Comparison of ENCODE assay signal across 8 mouse cellular contexts in the genomic region with DNA sequence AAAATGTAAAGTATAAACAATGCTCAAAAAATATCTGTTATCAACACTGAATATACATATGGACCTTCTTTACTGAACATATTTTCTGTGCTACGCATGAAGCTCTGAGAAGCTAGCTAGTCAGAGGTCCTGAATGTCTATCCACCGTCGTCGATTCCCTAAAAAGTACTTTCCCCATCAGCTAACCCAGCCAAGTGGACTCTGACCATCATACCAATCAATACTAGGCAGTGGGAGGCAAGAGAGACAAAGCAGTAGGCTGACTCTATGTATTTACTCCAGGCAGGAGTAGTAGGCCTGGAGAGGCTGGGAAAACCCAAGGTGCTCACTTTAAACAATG. TPM values are rescaled to one million over a fixed set of nuclear protein-coding genes. Genes with fewer than 3 reads are reported as not detected.
A peak's percentile ranks its signal among the peaks of the same experiment; 100 is the strongest.
DNase-seq lines count a peak whose midpoint lies in the region; ATAC-seq and TF ChIP-seq lines count a peak whose summit lies in the region.

No protein-coding gene starts in this region.

- ATAC-seq in kidney, postnatal 0 days (replicated peaks; ENCODE audit: low FRiP score, low read depth) = no peak
- ATAC-seq in intestine, embryonic 14.5 days (replicated peaks; ENCODE audit: low FRiP score, low TSS enrichment, low read depth) = no peak

- TF ChIP-seq CTCF in kidney, postnatal 0 days (IDR thresholded peaks at IDR 0.05; ENCODE audit: low read depth) = no peak

- H3K27ac ChIP-seq in kidney, postnatal 0 days = no peak overlapping the region
- H3K27ac ChIP-seq in embryonic facial prominence, embryonic 10.5 days (replicated peaks) = peak overlapping the region; percentile 97
- H3K27ac ChIP-seq in intestine, embryonic 14.5 days (ENCODE audit: low read depth) = no peak overlapping the region

- peaks cover 16% of the 10 kb centered on the region for H3K4me1 ChIP-seq in kidney, postnatal 0 days (replicated peaks; ENCODE audit: insufficient read depth, low read length)
- H3K4me1 ChIP-seq in embryonic facial prominence, embryonic 10.5 days = peaks cover 27% of the 10 kb centered on the region
- peaks cover 16% of the 10 kb centered on the region; the same call in 1 of the 2 replicates for H3K4me1 ChIP-seq in intestine, embryonic 14.5 days (replicated peaks; ENCODE audit: control insufficient read depth, insufficient read depth, low read length)

- H3K27me3 ChIP-seq in kidney, postnatal 0 days (ENCODE audit: insufficient read depth, low read length) = no peaks in the 10 kb centered on the region
- no peaks in the 10 kb centered on the region for H3K27me3 ChIP-seq in embryonic facial prominence, embryonic 10.5 days (replicated peaks; ENCODE audit: low read depth, poor library complexity, severe bottlenecking)
- H3K27me3 ChIP-seq in intestine, embryonic 14.5 days (replicated peaks; ENCODE audit: control insufficient read depth, insufficient read depth, low read length) = no peaks in the 10 kb centered on the region

- H3K36me3 ChIP-seq in kidney, postnatal 0 days (ENCODE audit: insufficient read depth, low read length) = 0 out of 2 replicates have a peak, but pooled peaks cover under 1% of the 10 kb centered on the region
- H3K36me3 ChIP-seq in embryonic facial prominence, embryonic 10.5 days (replicated peaks) = peaks cover 4% of the 10 kb centered on the region
- peaks cover 3% of the 10 kb centered on the region; the same call in 1 of the 2 replicates for H3K36me3 ChIP-seq in intestine, embryonic 14.5 days (ENCODE audit: control insufficient read depth, insufficient read depth, low read length)

- peak; percentile 8 for DNase-seq in kidney, postnatal 0 days (ENCODE audit: low spot score)
- DNase-seq in kidney, adult 11 months = no peak
- no peak for DNase-seq in embryonic facial prominence, embryonic 10.5 days (ENCODE audit: low spot score)
- no peak for DNase-seq in intestine, embryonic 14.5 days (ENCODE audit: low spot score)
- peak; percentile 30 for DNase-seq in neural tube, embryonic 10.5 days (ENCODE audit: extremely low spot score, low spot score)
- no peak for DNase-seq in frontal cortex, postnatal 14 days (ENCODE audit: low spot score in 2 of 2)
- DNase-seq in cerebellum, adult 18-20 months = no peak
- no peak for DNase-seq in frontal cortex, postnatal 36 days (ENCODE audit: low spot score in 2 of 2)

- H3K4me2 ChIP-seq in kidney, postnatal 0 days (ENCODE audit: low read length) = peak overlapping the region; percentile 83
- H3K4me2 ChIP-seq in intestine, embryonic 14.5 days (ENCODE audit: low read length) = peak overlapping the region; percentile 90

- no peaks in the 10 kb centered on the region for H3K9me3 ChIP-seq in kidney, postnatal 0 days (replicated peaks; ENCODE audit: low read length)
- no peaks in the 10 kb centered on the region for H3K9me3 ChIP-seq in embryonic facial prominence, embryonic 10.5 days
- H3K9me3 ChIP-seq in intestine, embryonic 14.5 days (ENCODE audit: control insufficient read depth, low read length) = no peaks in the 10 kb centered on the region

- WGBS in kidney, postnatal 0 days = 15% methylated on average over 4 of the region's 4 CpGs
- 15% methylated on average over 4 of the region's 4 CpGs for WGBS in embryonic facial prominence, embryonic 10.5 days
- WGBS in intestine, embryonic 14.5 days = 17% methylated on average over 4 of the region's 4 CpGs

- peak overlapping the region; percentile 79; the same call in 1 of the 2 replicates for H3K9ac ChIP-seq in kidney, postnatal 0 days (ENCODE audit: low read depth, low read length)
- peak overlapping the region; percentile 85 for H3K9ac ChIP-seq in intestine, embryonic 14.5 days (ENCODE audit: low read length)

- H3K4me3 ChIP-seq in kidney, postnatal 0 days (replicated peaks; ENCODE audit: low read depth, low read length) = peak overlapping the region; percentile 83
- H3K4me3 ChIP-seq in embryonic facial prominence, embryonic 10.5 days = peak overlapping the region; percentile 95
- H3K4me3 ChIP-seq in intestine, embryonic 14.5 days (ENCODE audit: low read depth, low read length) = peak overlapping the region; percentile 96

RNA-seq across cellular contexts. Expression of a gene that starts 1.8 kb away (rescaled TPM):
- 21.4 and 23.5 TPM in 2 replicates for polyA plus RNA-seq in kidney, postnatal 0 days (2015; fragmentation: Nextera tagmentation; extraction: Ambion mirVana)
- polyA plus RNA-seq in embryonic facial prominence, embryonic 10.5 days (2016; fragmentation: Nextera tagmentation; extraction: Ambion mirVana) = 25.3 and 27.0 TPM in 2 replicates
- polyA plus RNA-seq in intestine, embryonic 14.5 days (2014; fragmentation: Nextera tagmentation; extraction: Ambion mirVana) = 35.8 and 38.1 TPM in 2 replicates

RNA-seq across cellular contexts. Expression of a gene that starts 41.2 kb away (rescaled TPM):
- 5.4 and 6.6 TPM in 2 replicates for polyA plus RNA-seq in kidney, postnatal 0 days (2015; fragmentation: Nextera tagmentation; extraction: Ambion mirVana)
- 4.1 and 8.2 TPM in 2 replicates for polyA plus RNA-seq in embryonic facial prominence, embryonic 10.5 days (2016; fragmentation: Nextera tagmentation; extraction: Ambion mirVana)
- 29.4 and 31.6 TPM in 2 replicates for polyA plus RNA-seq in intestine, embryonic 14.5 days (2014; fragmentation: Nextera tagmentation; extraction: Ambion mirVana)

Comparison
In these comparisons a context has a peak if more than half of its experiments do, and no peak if none do; other contexts are left out.
1. DNase-seq: peak in kidney, postnatal 0 days (single experiment) and neural tube, embryonic 10.5 days (single experiment); none in kidney, adult 11 months (single experiment), embryonic facial prominence, embryonic 10.5 days (single experiment), intestine, embryonic 14.5 days (single experiment), frontal cortex, postnatal 14 days (0 of 2), cerebellum, adult 18-20 months (0 of 2) and frontal cortex, postnatal 36 days (0 of 2).
2. Peak in every context shown above with its lines, with median percentiles within 50 percentile points of each other: H3K4me3 ChIP-seq.